Mouse (Mus musculus) liver, adult 2 months (tissue): ENCODE measurements around the gene Vamp4.

Source experiments
- CTCF ChIP-seq: fragments of 200-500 bp; IDR thresholded peaks from 2 replicates; pipeline ENCODE4 v1.5.1; 2011; ENCODE audit warnings: low read depth, low read length, control low read depth
- POLR2A ChIP-seq: fragments of 200-500 bp; IDR thresholded peaks from 2 replicates; pipeline ENCODE4 v1.6.1; 2011; ENCODE audit warnings: low read length, control low read depth; ENCODE audit not compliant: insufficient read depth; ENCODE audit errors: extremely low read depth

GRCm38 (mm10) chr1:162552956-162553355 is 17.4 kb upstream of the Vamp4 start:
- TF ChIP-seq POLR2A (no peak), CTCF (no peak)
